Mouse (Mus musculus) liver, embryonic 11.5 days (tissue): ENCODE measurements around the gene Tmprss6. TPM values are rescaled to one million over a fixed set of nuclear protein-coding genes. Genes with fewer than 3 reads are reported as not detected.

Source experiments
- ATAC-seq: fragments of 200-750 bp; cut with Nextera tagmentation; replicated peaks from 2 replicates; pipeline ENCODE4 v1.8.0; 2017; ENCODE audit warnings: moderate number of reproducible peaks, mild to moderate bottlenecking, moderate TSS enrichment, moderate library complexity; ENCODE audit not compliant: low FRiP score
- DNase-seq: peaks from one replicate; pipeline ENCODE4 v3.0.0-alpha.2; 2017; ENCODE audit warnings: low spot score
- H3K27ac ChIP-seq: fragments of 300-500 bp; sonication (generic); 2 replicates; pipeline ENCODE4 v1.5.1; 2014; ENCODE audit warnings: mild to moderate bottlenecking, low read depth, low read length, control low read depth
- H3K27me3 ChIP-seq: fragments of 300-500 bp; sonication (generic); replicated peaks from 2 replicates; pipeline ENCODE4 v1.6.1; 2014; ENCODE audit warnings: low read length, mixed read lengths; ENCODE audit not compliant: control insufficient read depth, insufficient read depth
- H3K36me3 ChIP-seq: fragments of 300-500 bp; sonication (generic); 2 replicates; pipeline ENCODE4 v1.6.1; 2014; ENCODE audit warnings: mild to moderate bottlenecking, low read length, moderate library complexity, mixed read lengths; ENCODE audit not compliant: control insufficient read depth, insufficient read depth
- H3K4me1 ChIP-seq: fragments of 300-500 bp; sonication (generic); replicated peaks from 2 replicates; pipeline ENCODE4 v1.6.1; 2014; ENCODE audit warnings: low read length, mixed read lengths; ENCODE audit not compliant: control insufficient read depth, insufficient read depth
- H3K4me2 ChIP-seq: fragments of 300-500 bp; sonication (generic); 2 replicates; pipeline ENCODE4 v1.6.1; 2014; ENCODE audit warnings: mild to moderate bottlenecking, control low read depth, moderate library complexity
- H3K4me3 ChIP-seq: fragments of 300-500 bp; sonication (generic); 2 replicates; pipeline ENCODE4 v1.5.1; 2014; ENCODE audit warnings: low read depth, low read length, control low read depth
- H3K9ac ChIP-seq: fragments of 300-500 bp; sonication (generic); 2 replicates; pipeline ENCODE4 v1.6.1; 2014; ENCODE audit warnings: low read depth, low read length, control low read depth
- H3K9me3 ChIP-seq: fragments of 300-500 bp; sonication (generic); 2 replicates; pipeline ENCODE4 v1.6.1; 2016; ENCODE audit warnings: low read length, inconsistent platforms, mixed read lengths; ENCODE audit not compliant: control insufficient read depth
- WGBS: fragments of 180-500 bp; shearing (Covaris S2); extraction: QIAGEN DNeasy Blood & Tissue Kit; methylation state at CpG from one replicate; pipeline ENCODE4 v1.1.7; 2014; 5-methylcytosine and 5-hydroxymethylcytosine counted together
- polyA plus RNA-seq: library from polyadenylated mRNA; unstranded; fragments of >200 nt; fragmentation: Nextera tagmentation; extraction: Ambion mirVana; gene quantifications from 2 replicates; pipeline ENCODE4 v1.2.1, GENCODE M21; 2014

Gene Tmprss6
- polyA plus RNA-seq, 1 experiment from 2014 or later: 7.0 TPM

- ATAC-seq (no peak; the same call in 1 of the 2 replicates), DNase-seq (no peak)
- Histone ChIP-seq H3K36me3 (no peaks in the 10 kb centered on the region), H3K4me1 (peaks cover 4% of the 10 kb centered on the region; the same call in 1 of the 2 replicates), H3K4me3 (no peak overlapping the region), H3K4me2 (no peak overlapping the region), H3K9me3 (no peaks in the 10 kb centered on the region), H3K9ac (no peak overlapping the region), H3K27me3 (0 out of 2 replicates have a peak, but pooled peaks cover 3% of the 10 kb centered on the region), H3K27ac (no peak overlapping the region)
- WGBS: 63% methylated on average over 7 of the region's 7 CpGs
These were observed 11.7 kb upstream of the Tmprss6 start for GRCm38 (mm10) chr15:78480111-78480510.

GRCm38 (mm10) chr15:78479470-78479869, 11.0 kb upstream of the Tmprss6 start:
- WGBS: 76% methylated on average over 5 of the region's 5 CpGs
- Histone ChIP-seq H3K9ac (no peak overlapping the region), H3K4me2 (no peak overlapping the region), H3K4me3 (no peak overlapping the region), H3K9me3 (no peaks in the 10 kb centered on the region), H3K27me3 (0 out of 2 replicates have a peak, but pooled peaks cover 3% of the 10 kb centered on the region), H3K27ac (no peak overlapping the region), H3K36me3 (no peaks in the 10 kb centered on the region), H3K4me1 (peaks cover 4% of the 10 kb centered on the region; the same call in 1 of the 2 replicates)
- ATAC-seq: no peak
- no peak for DNase-seq

DNA sequence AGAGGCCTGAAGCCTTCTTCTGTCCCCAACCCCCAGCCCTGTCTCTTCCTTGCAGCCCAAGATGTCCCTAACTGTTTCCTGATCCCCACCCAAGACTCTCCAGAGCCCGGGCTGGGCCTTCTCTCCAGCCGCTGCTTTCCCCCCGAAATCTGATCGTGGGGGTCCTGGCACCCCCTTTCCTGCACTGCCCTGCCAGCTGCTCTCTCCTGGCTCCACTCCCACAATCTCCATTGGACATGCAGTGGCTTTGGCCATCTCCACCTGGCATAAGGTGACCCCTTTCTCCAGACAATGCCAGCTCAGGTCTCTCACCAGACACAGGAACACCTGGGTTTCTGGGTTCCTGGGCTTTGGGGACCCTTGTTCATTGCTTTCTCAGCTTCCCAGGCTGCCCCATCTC, 9.6 kb upstream of the Tmprss6 start:
- Histone ChIP-seq H3K36me3 (no peaks in the 10 kb centered on the region), H3K4me3 (no peak overlapping the region), H3K27me3 (0 out of 2 replicates have a peak, but pooled peaks cover 3% of the 10 kb centered on the region), H3K9me3 (no peaks in the 10 kb centered on the region), H3K4me1 (peaks cover 4% of the 10 kb centered on the region; the same call in 1 of the 2 replicates), H3K4me2 (no peak overlapping the region), H3K9ac (no peak overlapping the region), H3K27ac (no peak overlapping the region)
- DNase-seq (no peak), ATAC-seq (no peak)
- 89% methylated on average over 4 of the region's 4 CpGs for WGBS

- 67% methylated on average over 1 of the region's 1 CpGs for WGBS
- H3K4me3 ChIP-seq: no peak overlapping the region
- H3K27ac ChIP-seq: no peak overlapping the region
- H3K9ac ChIP-seq: no peak overlapping the region
- peaks cover 5% of the 10 kb centered on the region for H3K4me1 ChIP-seq
- DNase-seq (no peak), ATAC-seq (no peak)
- no peaks in the 10 kb centered on the region for H3K36me3 ChIP-seq
- H3K4me2 ChIP-seq: no peak overlapping the region
- 0 out of 2 replicates have a peak, but pooled peaks cover 3% of the 10 kb centered on the region for H3K27me3 ChIP-seq
- H3K9me3 ChIP-seq: no peaks in the 10 kb centered on the region
These were observed 8.4 kb upstream of the Tmprss6 start for GRCm38 (mm10) chr15:78476878-78477277.

DNA sequence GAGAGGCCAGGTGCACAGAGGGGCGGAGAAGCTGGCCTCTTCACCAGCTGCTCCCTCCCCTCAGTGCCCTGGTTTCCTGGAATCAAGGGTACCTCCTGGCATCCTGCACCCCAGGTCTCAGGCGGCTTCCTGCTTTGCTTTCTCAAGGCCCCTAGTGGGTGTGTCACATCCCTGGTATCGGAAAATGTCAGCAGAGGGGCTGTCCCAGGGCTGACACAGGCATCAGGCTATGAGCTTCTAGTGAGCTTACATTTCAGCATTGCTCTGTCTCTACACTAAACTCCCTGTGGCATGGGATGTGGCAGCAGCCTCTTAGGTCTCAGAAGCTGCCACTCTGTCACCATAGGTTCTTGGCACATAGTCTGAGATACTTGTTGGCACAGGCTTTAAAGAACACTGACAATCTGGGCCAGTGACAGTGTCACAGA, 7.2 kb upstream of the Tmprss6 start:
- H3K9ac ChIP-seq: no peak overlapping the region
- H3K4me2 ChIP-seq: no peak overlapping the region
- 0 out of 2 replicates have a peak, but pooled peaks cover 3% of the 10 kb centered on the region for H3K27me3 ChIP-seq
- H3K36me3 ChIP-seq: no peaks in the 10 kb centered on the region
- H3K4me1 ChIP-seq: peaks cover 4% of the 10 kb centered on the region
- no peak overlapping the region for H3K4me3 ChIP-seq
- ATAC-seq (no peak), DNase-seq (no peak)
- H3K27ac ChIP-seq: no peak overlapping the region
- no peaks in the 10 kb centered on the region for H3K9me3 ChIP-seq
- WGBS: 55% methylated on average over 3 of the region's 3 CpGs

DNA sequence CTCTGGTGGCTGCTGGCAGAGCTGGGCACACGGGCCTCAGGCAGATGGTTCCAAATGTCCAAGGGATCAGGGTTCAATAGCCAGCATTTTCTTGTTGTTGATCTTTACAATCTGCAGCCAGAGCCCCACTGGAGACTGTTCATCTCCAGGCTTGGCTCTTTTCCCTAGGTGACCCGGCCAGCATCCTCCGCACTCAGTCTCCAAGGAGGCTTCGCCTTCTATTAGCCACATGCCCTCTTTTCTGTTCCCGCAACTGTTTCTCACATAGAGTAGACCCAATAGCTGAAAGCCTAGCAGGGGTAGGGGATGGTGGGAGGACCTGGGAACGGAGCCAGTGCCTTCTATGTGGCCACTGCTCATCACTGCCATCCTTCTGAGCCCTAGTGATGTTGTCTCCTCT, 5.0 kb upstream of the Tmprss6 start:
- Histone ChIP-seq H3K27me3 (0 out of 2 replicates have a peak, but pooled peaks cover 3% of the 10 kb centered on the region), H3K4me3 (no peak overlapping the region), H3K4me1 (peaks cover 4% of the 10 kb centered on the region), H3K9ac (no peak overlapping the region), H3K4me2 (no peak overlapping the region), H3K27ac (no peak overlapping the region), H3K9me3 (no peaks in the 10 kb centered on the region), H3K36me3 (no peaks in the 10 kb centered on the region)
- no peak for ATAC-seq
- no peak for DNase-seq
- 78% methylated on average over 6 of the region's 6 CpGs for WGBS

DNA sequence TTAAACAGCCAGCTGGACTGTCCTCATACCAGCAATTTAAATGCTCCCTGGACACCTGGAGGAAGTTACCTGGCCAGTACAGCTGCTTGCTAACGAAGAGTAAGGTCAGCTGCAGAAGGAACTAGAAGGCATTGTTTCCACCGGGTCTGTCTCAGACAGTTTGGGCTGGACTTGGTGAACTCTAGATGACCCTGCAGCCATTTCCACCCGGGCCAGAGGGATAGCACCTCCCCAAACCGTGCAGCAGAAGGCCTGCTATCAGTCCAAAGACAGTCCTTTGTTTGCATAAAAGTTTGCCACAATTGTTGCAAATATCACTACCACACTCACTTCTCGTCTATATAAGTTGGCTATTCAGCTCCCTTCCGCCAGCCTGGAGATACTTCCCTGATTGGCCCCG, 3.5 kb upstream of the Tmprss6 start:
- H3K27ac ChIP-seq: no peak overlapping the region
- H3K4me2 ChIP-seq: no peak overlapping the region
- no peak for DNase-seq
- ATAC-seq: no peak
- H3K9me3 ChIP-seq: no peaks in the 10 kb centered on the region
- 38% methylated on average over 7 of the region's 7 CpGs for WGBS
- H3K9ac ChIP-seq: no peak overlapping the region
- H3K4me1 ChIP-seq: peaks cover 4% of the 10 kb centered on the region
- H3K36me3 ChIP-seq: no peaks in the 10 kb centered on the region
- 0 out of 2 replicates have a peak, but pooled peaks cover 3% of the 10 kb centered on the region for H3K27me3 ChIP-seq
- no peak overlapping the region for H3K4me3 ChIP-seq

GRCm38 (mm10) chr15:78470495-78471276, 2.3 kb upstream of the Tmprss6 start:
- no peak overlapping the region for H3K4me3 ChIP-seq
- no peak overlapping the region for H3K27ac ChIP-seq
- H3K36me3 ChIP-seq: no peaks in the 10 kb centered on the region
- WGBS: 65% methylated on average over 4 of the region's 4 CpGs
- no peak overlapping the region for H3K9ac ChIP-seq
- H3K4me2 ChIP-seq: no peak overlapping the region
- H3K27me3 ChIP-seq: 0 out of 2 replicates have a peak, but pooled peaks cover 3% of the 10 kb centered on the region
- ATAC-seq: no peak
- H3K4me1 ChIP-seq: peaks cover 4% of the 10 kb centered on the region
- DNase-seq: no peak
- H3K9me3 ChIP-seq: no peaks in the 10 kb centered on the region

DNA sequence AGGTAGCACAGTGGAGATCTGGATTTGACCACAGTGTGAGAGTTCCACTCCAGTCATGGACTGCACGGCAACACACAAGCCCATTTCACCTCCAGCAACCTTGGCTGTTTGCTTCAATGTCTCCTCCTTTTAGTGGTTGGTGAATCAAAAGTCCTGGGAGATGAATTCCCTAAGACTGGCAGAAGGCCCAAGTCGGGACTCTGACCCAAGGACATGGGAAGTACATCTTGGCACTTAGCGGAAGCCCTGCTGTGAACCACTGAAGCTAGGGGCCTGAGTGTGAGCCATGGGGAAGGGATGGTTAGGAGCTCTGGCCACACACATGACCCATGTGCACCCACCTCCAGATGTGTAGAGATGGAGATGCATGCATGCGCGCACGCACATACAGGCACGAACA, 864 bp downstream of the Tmprss6 start:
- Histone ChIP-seq H3K27ac (peak overlapping the region; percentile 14; the same call in 1 of the 2 replicates), H3K9ac (no peak overlapping the region), H3K4me3 (no peak overlapping the region), H3K36me3 (no peaks in the 10 kb centered on the region), H3K9me3 (no peaks in the 10 kb centered on the region), H3K4me2 (peak overlapping the region; percentile 2), H3K27me3 (no peaks in the 10 kb centered on the region), H3K4me1 (peaks cover 4% of the 10 kb centered on the region)
- ATAC-seq (no peak), DNase-seq (no peak)
- WGBS: 93% methylated on average over 7 of the region's 7 CpGs
